Mouse (Mus musculus) spleen, adult 2 months (tissue): ENCODE measurements around the gene Gm6993.

Experiments
- CTCF ChIP-seq: fragments of 200-500 bp; IDR thresholded peaks from 2 replicates; pipeline ENCODE4 v1.5.1; 2011; ENCODE audit warnings: mild to moderate bottlenecking, inconsistent platforms; ENCODE audit not compliant: insufficient read depth, insufficient read length, insufficient replicate concordance; ENCODE audit errors: extremely low read depth
- POLR2A ChIP-seq: fragments of 200-500 bp; IDR thresholded peaks from 2 replicates; pipeline ENCODE4 v1.6.1; 2011; ENCODE audit warnings: low read depth, low read length, inconsistent platforms

DNA sequence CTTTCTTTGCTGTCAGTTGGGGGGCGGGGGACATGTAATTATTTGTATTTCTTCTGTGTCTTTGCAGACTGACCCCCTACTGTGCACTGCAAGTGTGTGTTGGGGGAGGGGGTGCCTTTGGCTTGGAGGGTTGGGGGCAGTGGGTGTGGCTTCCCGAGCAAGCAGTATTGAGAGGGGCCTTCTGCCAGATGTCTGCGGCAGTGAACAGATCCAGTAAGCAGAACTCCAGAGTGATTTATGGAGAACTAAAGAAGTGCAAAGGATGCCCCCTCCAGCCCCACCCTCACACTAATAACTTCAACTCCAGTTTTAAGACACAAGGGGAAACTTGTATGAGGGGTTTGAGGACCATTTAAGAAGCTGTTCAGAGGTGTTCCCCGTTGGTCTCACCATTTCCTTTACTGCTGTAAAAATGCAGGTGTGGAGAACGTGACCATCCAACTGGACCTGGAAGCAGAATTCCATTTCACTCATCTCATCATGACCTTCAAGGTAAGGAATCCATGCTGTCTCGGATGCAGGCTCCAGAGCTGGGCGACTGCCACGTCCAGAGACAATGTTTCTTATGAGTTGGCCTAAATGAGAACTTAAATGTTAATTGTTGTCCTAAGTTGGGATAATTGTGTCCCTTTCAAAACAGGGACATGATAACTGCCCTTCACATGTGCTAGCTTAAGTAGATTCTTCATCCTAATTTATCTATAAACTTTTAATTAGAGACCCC is 31.6 kb downstream of the Gm6993 start:
- TF ChIP-seq POLR2A, result no peak
- no peak for TF ChIP-seq CTCF
